Mouse (Mus musculus): ENCODE measurements around the gene Pdcd10. TPM values are rescaled to one million over a fixed set of nuclear protein-coding genes. Genes with fewer than 3 reads are reported as not detected.

The Pdcd10 gene
- polyA plus RNA-seq, 1 experiment from 2014 or later: 80.7 TPM

DNA sequence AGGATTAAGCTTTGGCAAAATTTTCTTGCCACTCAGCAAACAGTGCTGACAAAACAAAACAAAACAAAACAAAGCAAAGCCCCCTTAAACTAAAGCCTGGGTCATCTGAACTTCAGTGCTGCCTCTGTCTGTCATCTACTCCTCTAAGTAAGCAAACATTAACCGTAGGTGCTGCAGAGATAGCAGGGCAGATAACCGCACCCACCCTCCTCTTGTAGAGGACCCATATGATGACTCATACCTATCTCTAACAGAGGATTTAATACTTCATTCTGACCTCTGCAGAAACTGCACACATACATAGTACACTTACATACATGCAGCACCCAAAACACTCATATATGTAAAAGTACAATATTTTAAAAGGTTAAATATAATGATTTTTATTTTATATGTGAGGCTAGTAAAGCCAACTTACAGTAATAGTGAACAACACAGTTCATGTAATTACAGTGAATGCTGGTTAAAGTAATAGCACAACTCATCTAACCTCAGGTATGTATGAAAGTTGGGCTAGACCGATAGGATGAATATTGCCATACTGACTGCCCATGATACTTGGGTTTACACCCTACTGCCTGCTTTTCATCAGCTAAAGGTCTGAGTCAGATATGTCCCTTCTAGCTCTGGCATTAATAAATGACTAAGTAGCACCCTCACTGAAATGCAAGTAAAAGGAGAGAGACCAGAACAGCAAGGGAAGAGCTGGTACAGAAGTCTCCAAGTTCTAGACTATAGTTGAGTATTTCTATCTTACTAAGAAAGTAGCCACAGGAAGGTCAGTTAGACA lies 22.4 kb downstream of the Pdcd10 start:
- no peaks in the 10 kb centered on the region for H3K27me3 ChIP-seq
- no peaks in the 10 kb centered on the region for H3K4me1 ChIP-seq (replicated peaks)
- H3K9me3 ChIP-seq: no peaks in the 10 kb centered on the region
- H3K4me2 ChIP-seq (replicated peaks): no peak overlapping the region
- H3K9ac ChIP-seq (replicated peaks): no peak overlapping the region
- peaks cover 12% of the 10 kb centered on the region for H3K36me3 ChIP-seq
- no peak overlapping the region for H3K4me3 ChIP-seq (replicated peaks)
- 87% methylated on average over 3 of the region's 3 CpGs for WGBS
- no peak overlapping the region for H3K27ac ChIP-seq
- no peak for ATAC-seq

- H3K9me3 ChIP-seq: no peaks in the 10 kb centered on the region
- WGBS: 93% methylated on average over 3 of the region's 3 CpGs
- no peak overlapping the region for H3K4me2 ChIP-seq (replicated peaks)
- no peak overlapping the region for H3K9ac ChIP-seq (replicated peaks)
- no peak overlapping the region for H3K4me3 ChIP-seq (replicated peaks)
- peaks cover 15% of the 10 kb centered on the region for H3K36me3 ChIP-seq
- no peak for ATAC-seq
- no peak overlapping the region for H3K27ac ChIP-seq
- no peaks in the 10 kb centered on the region for H3K27me3 ChIP-seq
- H3K4me1 ChIP-seq (replicated peaks): no peaks in the 10 kb centered on the region
Observed at GRCm38 (mm10) chr3:75531074-75531473, 25.6 kb downstream of the Pdcd10 start.

DNA sequence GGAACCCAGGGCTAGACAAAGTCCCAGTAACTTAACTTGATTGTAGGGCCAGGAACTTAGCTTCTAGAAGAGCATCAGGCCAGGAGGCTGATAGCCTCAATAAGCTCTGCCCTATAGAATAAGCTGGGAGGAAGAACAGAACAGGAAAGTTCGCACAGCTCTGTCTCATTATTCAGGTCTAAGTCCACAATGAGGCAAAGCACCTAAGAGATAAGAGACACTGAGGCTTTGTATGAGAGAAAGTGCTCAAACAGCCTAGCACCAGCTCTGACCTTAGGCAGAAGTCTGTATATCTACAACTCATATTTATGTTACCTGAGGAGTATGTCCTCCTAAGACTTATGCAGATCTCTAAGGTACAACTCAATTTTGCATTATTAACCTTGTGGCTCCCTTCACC lies 34.1 kb downstream of the Pdcd10 start:
- H3K4me1 ChIP-seq (replicated peaks): no peaks in the 10 kb centered on the region
- no peak overlapping the region for H3K27ac ChIP-seq
- H3K4me2 ChIP-seq (replicated peaks): no peak overlapping the region
- ATAC-seq: no peak
- no peaks in the 10 kb centered on the region for H3K27me3 ChIP-seq
- H3K9ac ChIP-seq (replicated peaks): no peak overlapping the region
- H3K36me3 ChIP-seq: peaks cover 29% of the 10 kb centered on the region
- H3K9me3 ChIP-seq: no peaks in the 10 kb centered on the region
- no peak overlapping the region for H3K4me3 ChIP-seq (replicated peaks)
- 92% methylated on average over 1 of the region's 1 CpGs for WGBS

GRCm38 (mm10) chr3:75521314-75521713 lies 35.3 kb downstream of the Pdcd10 start:
- Histone ChIP-seq H3K4me2 (replicated peaks) (no peak overlapping the region), H3K27me3 (no peaks in the 10 kb centered on the region), H3K36me3 (peaks cover 19% of the 10 kb centered on the region), H3K9me3 (no peaks in the 10 kb centered on the region), H3K27ac (no peak overlapping the region), H3K9ac (replicated peaks) (no peak overlapping the region), H3K4me1 (replicated peaks) (no peaks in the 10 kb centered on the region), H3K4me3 (replicated peaks) (no peak overlapping the region)
- no peak for ATAC-seq
- WGBS: 75% methylated on average over 2 of the region's 2 CpGs

DNA sequence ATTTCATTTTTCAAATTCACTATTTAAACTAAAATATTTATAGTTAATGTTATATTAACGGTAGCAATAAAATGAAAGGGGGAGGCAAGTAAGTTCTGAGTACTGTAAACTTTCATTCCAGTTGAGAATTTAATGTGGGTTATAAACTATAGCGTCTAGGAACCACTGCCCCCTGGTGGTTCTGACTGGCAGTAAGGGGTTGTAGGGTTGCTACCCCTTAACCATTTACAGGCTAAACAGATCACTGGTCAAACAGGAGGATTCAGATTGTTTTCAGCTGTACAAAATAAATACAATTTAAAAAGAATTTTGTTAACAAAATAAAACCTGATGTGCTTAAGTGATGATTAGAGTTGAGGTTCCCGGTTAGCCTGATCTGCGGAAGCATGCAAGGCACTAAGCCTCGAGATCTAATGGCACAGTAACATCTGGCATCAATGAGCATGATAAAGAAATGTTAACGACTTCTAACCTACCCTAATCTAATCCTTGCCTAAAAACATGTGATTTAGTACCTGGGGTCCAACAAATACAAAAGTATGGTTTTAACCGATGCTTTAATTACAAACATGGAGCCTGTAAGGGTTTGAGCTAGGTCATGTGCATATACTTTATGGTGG lies 38.9 kb downstream of the Pdcd10 start:
- no peak overlapping the region for H3K4me3 ChIP-seq (replicated peaks)
- no peak overlapping the region for H3K27ac ChIP-seq
- WGBS: 79% methylated on average over 7 of the region's 7 CpGs
- H3K27me3 ChIP-seq: no peaks in the 10 kb centered on the region
- H3K4me2 ChIP-seq (replicated peaks): no peak overlapping the region
- H3K9ac ChIP-seq (replicated peaks): no peak overlapping the region
- no peaks in the 10 kb centered on the region for H3K9me3 ChIP-seq
- H3K36me3 ChIP-seq: peaks cover 18% of the 10 kb centered on the region
- no peaks in the 10 kb centered on the region for H3K4me1 ChIP-seq (replicated peaks)
- ATAC-seq: no peak

- H3K4me2 ChIP-seq (replicated peaks): no peak overlapping the region
- ATAC-seq: no peak
- no peaks in the 10 kb centered on the region for H3K9me3 ChIP-seq
- H3K4me3 ChIP-seq (replicated peaks): no peak overlapping the region
- no peaks in the 10 kb centered on the region for H3K4me1 ChIP-seq (replicated peaks)
- no peaks in the 10 kb centered on the region for H3K36me3 ChIP-seq
- 87% methylated on average over 7 of the region's 7 CpGs for WGBS
- no peaks in the 10 kb centered on the region for H3K27me3 ChIP-seq
- no peak overlapping the region for H3K9ac ChIP-seq (replicated peaks)
- H3K27ac ChIP-seq: no peak overlapping the region
Observed at GRCm38 (mm10) chr3:75498961-75499960, 57.4 kb downstream of the Pdcd10 start.

- Histone ChIP-seq H3K9me3 (no peaks in the 10 kb centered on the region), H3K4me3 (replicated peaks) (no peak overlapping the region), H3K27ac (no peak overlapping the region), H3K4me1 (replicated peaks) (no peaks in the 10 kb centered on the region), H3K27me3 (no peaks in the 10 kb centered on the region), H3K36me3 (no peaks in the 10 kb centered on the region), H3K4me2 (replicated peaks) (no peak overlapping the region), H3K9ac (replicated peaks) (no peak overlapping the region)
- ATAC-seq: no peak
- WGBS: 66% methylated on average over 3 of the region's 3 CpGs
Observed at GRCm38 (mm10) chr3:75492913-75493312, 63.7 kb downstream of the Pdcd10 start.

DNA sequence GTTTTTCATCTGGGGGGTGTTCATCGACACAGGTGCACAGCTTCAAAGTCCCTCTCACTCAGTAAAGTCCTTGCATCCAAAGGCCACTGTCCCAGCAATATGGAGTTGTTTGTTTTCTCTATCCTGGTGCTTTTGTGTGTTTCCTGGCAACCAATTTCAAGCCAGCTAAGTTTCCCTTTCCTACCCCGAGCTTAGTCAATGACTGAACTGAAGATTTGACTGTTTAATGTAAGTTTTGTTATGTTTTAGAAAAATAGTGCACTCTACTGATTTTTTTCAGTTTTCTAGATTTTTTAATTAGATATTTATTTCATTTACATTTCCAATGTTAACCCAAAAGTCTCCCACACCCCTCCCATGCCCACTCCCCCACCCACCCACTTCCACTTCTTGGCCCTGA lies 74.6 kb downstream of the Pdcd10 start, which contains the start of gene Wdr49:
Wdr49 (minus strand) TSS at position 101 of the 400 bp plus-strand sequence.
- WGBS: 31% methylated on average over 2 of the region's 2 CpGs
- no peak within 1 kb of the TSS for H3K4me3 ChIP-seq (replicated peaks)
- no peak within 1 kb of the TSS for H3K4me2 ChIP-seq (replicated peaks)
- H3K9ac ChIP-seq (replicated peaks): no peak within 1 kb of the TSS
- no peaks in the 10 kb centered on the region for H3K9me3 ChIP-seq
- no peak for ATAC-seq
- H3K36me3 ChIP-seq: no peaks in the 10 kb centered on the region
- H3K27me3 ChIP-seq: no peaks in the 10 kb centered on the region
- H3K27ac ChIP-seq: no peak within 1 kb of the TSS
- 0 out of 2 replicates have a peak, but pooled peaks cover 3% of the 10 kb centered on the region for H3K4me1 ChIP-seq (replicated peaks)

DNA sequence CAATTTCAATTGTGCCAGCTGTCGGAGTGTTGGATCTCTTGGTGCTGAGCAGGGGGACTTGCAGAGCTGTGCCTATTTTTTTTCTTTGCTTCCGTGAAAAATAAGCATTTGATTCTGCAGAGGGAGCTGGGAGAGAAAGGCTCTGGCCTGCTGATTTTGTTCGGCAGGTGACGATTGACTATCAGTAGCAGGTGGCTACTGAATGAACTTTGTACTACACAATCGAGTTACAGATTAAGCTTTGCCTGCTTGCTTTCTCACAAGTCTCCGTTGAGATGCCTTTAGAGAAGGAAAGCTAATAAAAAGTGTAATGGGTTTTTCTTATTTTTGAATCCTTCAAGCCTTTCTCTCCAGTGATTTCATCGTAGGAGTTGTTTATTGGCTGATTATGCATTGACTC lies 81.5 kb downstream of the Pdcd10 start:
- Histone ChIP-seq H3K9ac (replicated peaks) (no peak overlapping the region), H3K36me3 (no peaks in the 10 kb centered on the region), H3K9me3 (no peaks in the 10 kb centered on the region), H3K27ac (no peak overlapping the region), H3K4me2 (replicated peaks) (no peak overlapping the region), H3K4me1 (replicated peaks) (no peaks in the 10 kb centered on the region), H3K4me3 (replicated peaks) (no peak overlapping the region), H3K27me3 (no peaks in the 10 kb centered on the region)
- WGBS: 73% methylated on average over 7 of the region's 7 CpGs
- no peak for ATAC-seq

DNA sequence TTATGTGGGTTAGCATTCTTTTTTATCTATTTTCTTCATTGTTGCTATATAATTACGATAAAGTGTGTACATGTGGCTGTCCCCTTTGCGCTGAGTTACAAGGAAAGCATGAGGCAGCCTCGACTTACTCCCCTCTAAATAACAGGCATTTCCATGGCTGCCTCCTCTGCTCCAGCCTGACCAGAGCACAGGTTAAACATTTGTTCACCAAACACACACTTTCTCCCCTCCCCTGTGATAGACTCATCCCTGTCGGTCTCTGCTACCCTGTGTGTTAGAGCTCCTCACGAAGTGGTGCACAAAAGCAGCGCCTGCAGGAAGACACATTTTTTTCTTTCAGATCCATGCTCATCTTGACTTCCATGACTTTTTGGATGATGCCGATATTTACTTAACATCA lies 82.0 kb downstream of the Pdcd10 start:
- ATAC-seq: no peak
- Histone ChIP-seq H3K27ac (no peak overlapping the region), H3K4me2 (replicated peaks) (no peak overlapping the region), H3K9ac (replicated peaks) (no peak overlapping the region), H3K4me1 (replicated peaks) (no peaks in the 10 kb centered on the region), H3K9me3 (no peaks in the 10 kb centered on the region), H3K27me3 (no peaks in the 10 kb centered on the region), H3K36me3 (no peaks in the 10 kb centered on the region), H3K4me3 (replicated peaks) (no peak overlapping the region)
- WGBS: 88% methylated on average over 7 of the region's 7 CpGs

- 85% methylated on average over 7 of the region's 7 CpGs for WGBS
- no peak for ATAC-seq
- Histone ChIP-seq H3K27me3 (no peaks in the 10 kb centered on the region), H3K4me2 (replicated peaks) (no peak overlapping the region), H3K36me3 (no peaks in the 10 kb centered on the region), H3K9ac (replicated peaks) (no peak overlapping the region), H3K4me1 (replicated peaks) (no peaks in the 10 kb centered on the region), H3K9me3 (no peaks in the 10 kb centered on the region), H3K27ac (no peak overlapping the region), H3K4me3 (replicated peaks) (no peak overlapping the region)
Observed at GRCm38 (mm10) chr3:75468154-75468553, 88.5 kb downstream of the Pdcd10 start.

Measured in midbrain, embryonic 13.5 days (tissue).